Mouse (Mus musculus): ENCODE data around the gene Dao. TPM values are rescaled to one million over a fixed set of nuclear protein-coding genes. Genes with fewer than 3 reads are reported as not detected.

Gene Dao
- polyA plus RNA-seq, 1 experiment from 2014 or later: not detected

Other genes starting within 250 kb of the Dao start
- 37.2 and 39.3 TPM in 2 replicates for gene Sart3, start 231.2 kb upstream of the Dao start, polyA plus RNA-seq (2014; fragmentation: Nextera tagmentation; extraction: Ambion mirVana)
- 103 and 107 TPM in 2 replicates for gene Iscu, start 231.0 kb upstream of the Dao start, polyA plus RNA-seq (2014; fragmentation: Nextera tagmentation; extraction: Ambion mirVana)
- 94.4 and 109 TPM in 2 replicates for gene Tmem119, start 203.2 kb upstream of the Dao start, polyA plus RNA-seq (2014; fragmentation: Nextera tagmentation; extraction: Ambion mirVana)
- gene Selplg, start 171.1 kb upstream of the Dao start, polyA plus RNA-seq (2014; fragmentation: Nextera tagmentation; extraction: Ambion mirVana): 4.9 and 5.2 TPM in 2 replicates
- 96.9 and 103 TPM in 2 replicates for gene Coro1c, start 94.9 kb upstream of the Dao start, polyA plus RNA-seq (2014; fragmentation: Nextera tagmentation; extraction: Ambion mirVana)
- 16.5 and 17.1 TPM in 2 replicates for gene Ssh1, start 9.8 kb upstream of the Dao start, polyA plus RNA-seq (2014; fragmentation: Nextera tagmentation; extraction: Ambion mirVana)
- 10.1 and 11.3 TPM in 2 replicates for gene Usp30, start 61.8 kb downstream of the Dao start, polyA plus RNA-seq (2014; fragmentation: Nextera tagmentation; extraction: Ambion mirVana)
- 2.1 and 2.2 TPM in 2 replicates for gene Svop, start 87.9 kb downstream of the Dao start, polyA plus RNA-seq (2014; fragmentation: Nextera tagmentation; extraction: Ambion mirVana)
- gene Alkbh2, start 124.5 kb downstream of the Dao start, polyA plus RNA-seq (2014; fragmentation: Nextera tagmentation; extraction: Ambion mirVana): 8.6 and 10.0 TPM in 2 replicates
- gene Ung, start 126.7 kb downstream of the Dao start, polyA plus RNA-seq (2014; fragmentation: Nextera tagmentation; extraction: Ambion mirVana): 20.4 and 22.7 TPM in 2 replicates
- 2.3 and 2.4 TPM in 2 replicates for gene Acacb, start 142.8 kb downstream of the Dao start, polyA plus RNA-seq (2014; fragmentation: Nextera tagmentation; extraction: Ambion mirVana)